Mouse (Mus musculus) myocyte (in vitro differentiated cells): ENCODE measurements around the gene Fcer1g. TPM values are rescaled to one million over a fixed set of nuclear protein-coding genes. Genes with fewer than 3 reads are reported as not detected.
A peak's percentile ranks its signal among the peaks of the same experiment; 100 is the strongest.

Source experiments
- H3K27me3 ChIP-seq: one replicate; pipeline ENCODE4 v1.6.1; 2011; ENCODE audit not compliant: control insufficient read depth, insufficient read depth, insufficient read length
- H3K36me3 ChIP-seq: one replicate; pipeline ENCODE4 v1.6.1; 2011; ENCODE audit not compliant: control insufficient read depth, insufficient read depth
- H3K4me2 ChIP-seq: one replicate; pipeline ENCODE4 v1.6.1; 2011; ENCODE audit warnings: low read depth, control low read depth
- H3K4me3 ChIP-seq: one replicate; pipeline ENCODE4 v1.5.1; 2011; ENCODE audit warnings: mild to moderate bottlenecking, control low read depth, moderate library complexity
- H3K79me2 ChIP-seq: one replicate; pipeline ENCODE4 v1.6.1; 2011; ENCODE audit not compliant: control insufficient read depth, insufficient read depth
- H3ac ChIP-seq: one replicate; pipeline ENCODE4 v1.6.1; 2011; ENCODE audit not compliant: control insufficient read depth, insufficient read length
- CEBPB ChIP-seq: IDR thresholded peaks from 2 replicates; pipeline ENCODE4 v1.6.1; 2011; ENCODE audit warnings: mild to moderate bottlenecking, moderate library complexity; ENCODE audit not compliant: poor library complexity, insufficient read depth, severe bottlenecking
- E2F4 ChIP-seq: IDR thresholded peaks from one replicate; pipeline ENCODE4 v1.6.1; 2011; ENCODE audit warnings: mild to moderate bottlenecking, control low read depth, moderate library complexity; ENCODE audit not compliant: insufficient read depth
- MAX ChIP-seq: IDR thresholded peaks from one replicate; pipeline ENCODE4 v1.6.1; 2011; ENCODE audit warnings: low read depth, mild to moderate bottlenecking, control low read depth
- MYOD1 ChIP-seq, 3 experiments: IDR thresholded peaks; one replicate each; pipeline ENCODE4 v1.6.1; 2011; ENCODE audit warnings: control low read depth in 2 of 3, low read depth in 2 of 3, mild to moderate bottlenecking in 2 of 3, moderate library complexity in 1 of 3; ENCODE audit not compliant: insufficient read length in 2 of 3, control insufficient read depth in 1 of 3
- MYOG ChIP-seq, 3 experiments: IDR thresholded peaks; one replicate each; pipeline ENCODE4 v1.6.1; 2011; ENCODE audit warnings: control low read depth in 2 of 3, low read depth in 2 of 3, mild to moderate bottlenecking in 2 of 3; ENCODE audit not compliant: insufficient read length in 2 of 3, control insufficient read depth in 1 of 3, insufficient read depth in 1 of 3
- POLR2A ChIP-seq: IDR thresholded peaks from one replicate; pipeline ENCODE4 v1.6.1; 2011; ENCODE audit warnings: low read depth, mild to moderate bottlenecking, control low read depth, moderate library complexity; ENCODE audit not compliant: insufficient read length
- POLR2AphosphoS2 ChIP-seq: IDR thresholded peaks from one replicate; pipeline ENCODE4 v1.6.1; 2011; ENCODE audit warnings: low read depth, control low read depth; ENCODE audit not compliant: insufficient read length
- REST ChIP-seq: IDR thresholded peaks from one replicate; pipeline ENCODE4 v1.6.1; 2011; ENCODE audit warnings: mild to moderate bottlenecking, control low read depth, moderate library complexity; ENCODE audit not compliant: insufficient read depth, insufficient read length
- SRF ChIP-seq: IDR thresholded peaks from one replicate; pipeline ENCODE4 v1.6.1; 2011; ENCODE audit warnings: low read depth; ENCODE audit not compliant: control insufficient read depth, insufficient read length
- TCF12 ChIP-seq: IDR thresholded peaks from one replicate; pipeline ENCODE4 v1.6.1; 2011; ENCODE audit warnings: mild to moderate bottlenecking, control low read depth; ENCODE audit not compliant: poor library complexity, insufficient read depth, severe bottlenecking
- TCF3 ChIP-seq: IDR thresholded peaks from one replicate; pipeline ENCODE4 v1.6.1; 2011; ENCODE audit warnings: low read depth, control low read depth; ENCODE audit not compliant: insufficient read length
- USF1 ChIP-seq: IDR thresholded peaks from one replicate; pipeline ENCODE4 v1.6.1; 2011; ENCODE audit warnings: low read depth, mild to moderate bottlenecking, control low read depth, moderate library complexity
- polyA plus RNA-seq: library from polyadenylated mRNA; unstranded; fragments of >200 nt; fragmentation: generic; extraction: Trizol; gene quantifications from one replicate; pipeline ENCODE4 v1.2.1, GENCODE M21; 2012; ENCODE audit warnings: missing spikeins

Fcer1g gene
- polyA plus RNA-seq, 1 experiment: not detected

DNA sequence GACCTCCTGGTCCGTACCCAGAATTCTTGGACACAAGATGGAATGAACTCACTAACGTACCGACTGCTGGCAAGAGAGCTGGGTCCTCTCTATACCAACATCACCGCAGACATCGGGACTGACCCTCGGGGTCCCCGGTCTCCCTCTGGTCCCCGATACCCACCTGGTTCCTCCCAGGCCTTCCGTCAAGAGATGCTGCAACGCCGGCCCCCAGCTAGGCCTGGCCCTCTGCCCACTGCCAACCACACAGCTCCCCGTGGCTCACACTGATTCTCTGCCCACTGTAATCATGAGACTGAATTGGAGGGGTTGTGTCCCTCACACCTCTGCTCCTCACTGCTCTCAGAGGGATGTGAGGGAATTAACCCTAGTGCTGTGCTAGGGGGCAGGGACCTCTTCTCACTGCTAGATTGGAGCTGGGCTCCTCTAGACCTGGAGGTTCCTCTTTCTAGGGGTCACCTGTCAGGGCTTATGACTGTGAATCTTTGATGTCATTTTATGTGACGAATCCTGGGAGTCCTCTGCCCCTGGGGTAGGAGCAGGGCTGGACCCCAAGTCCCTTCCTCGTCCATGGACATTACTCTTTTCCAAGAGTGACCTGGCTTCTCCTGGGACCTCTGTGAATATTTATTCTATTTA is 42.1 kb upstream of the Fcer1g start:
- Histone ChIP-seq H3K4me2 (no peak overlapping the region), H3K36me3 (peaks cover 10% of the 10 kb centered on the region), H3K27me3 (no peaks in the 10 kb centered on the region), H3ac (no peak overlapping the region), H3K4me3 (no peak overlapping the region), H3K79me2 (no peaks in the 10 kb centered on the region)
- TF ChIP-seq POLR2AphosphoS2 (no peak), MAX (no peak), E2F4 (no peak), POLR2A (no peak), USF1 (no peak)

DNA sequence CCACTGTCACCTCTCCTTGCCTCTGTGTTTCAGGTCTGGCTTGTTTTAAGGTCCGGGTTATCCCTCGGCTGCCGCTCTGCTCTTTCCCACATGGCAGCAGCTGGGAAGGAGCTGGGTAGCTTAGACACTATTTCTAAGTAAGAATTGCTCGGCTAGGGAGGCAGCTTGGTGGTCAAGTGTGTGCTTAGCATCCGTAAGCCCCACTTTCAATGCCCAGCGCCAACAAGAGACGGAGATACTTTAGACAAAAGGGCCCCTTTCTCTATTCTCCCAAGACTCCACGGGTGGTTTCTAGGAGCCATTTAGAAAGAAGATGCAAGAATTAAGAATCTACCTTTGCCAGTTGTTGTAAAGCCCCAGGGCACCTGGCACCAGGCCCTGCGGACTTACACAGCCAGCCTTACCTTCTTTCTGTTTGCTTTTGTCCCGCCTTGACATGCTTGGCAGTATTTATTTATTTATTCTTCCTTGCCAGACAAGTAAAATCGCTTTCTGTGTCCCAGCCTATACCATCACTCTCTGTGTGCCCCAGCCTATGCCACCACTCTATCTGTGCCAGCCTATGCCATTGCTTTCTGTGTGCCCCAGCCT is 41.1 kb upstream of the Fcer1g start:
- no peak overlapping the region for H3K4me3 ChIP-seq
- H3K79me2 ChIP-seq: peaks cover 3% of the 10 kb centered on the region
- H3K36me3 ChIP-seq: peaks cover 10% of the 10 kb centered on the region
- no peak overlapping the region for H3K4me2 ChIP-seq
- H3ac ChIP-seq: no peak overlapping the region
- TF ChIP-seq MAX: no peak
- TF ChIP-seq MYOD1 (IDR thresholded peaks at IDR 0.05; ENCODE audit: control insufficient read depth in 1 of 3, insufficient read length in 2 of 3, low read depth in 2 of 3): no peak
- no peak for TF ChIP-seq SRF
- no peak for TF ChIP-seq TCF3
- TF ChIP-seq REST: no peak
- no peak for TF ChIP-seq MYOG (IDR thresholded peaks at IDR 0.05; ENCODE audit: control insufficient read depth in 1 of 3, insufficient read depth in 1 of 3, insufficient read length in 2 of 3, low read depth in 2 of 3)
- TF ChIP-seq TCF12: no peak
- no peak for TF ChIP-seq USF1
- TF ChIP-seq POLR2AphosphoS2: no peak
- H3K27me3 ChIP-seq: no peaks in the 10 kb centered on the region

GRCm38 (mm10) chr1:171274171-171274570 is 40.0 kb upstream of the Fcer1g start:
- Histone ChIP-seq H3K79me2 (peaks cover 3% of the 10 kb centered on the region), H3K27me3 (no peaks in the 10 kb centered on the region), H3K36me3 (peaks cover 10% of the 10 kb centered on the region), H3ac (no peak overlapping the region), H3K4me3 (no peak overlapping the region), H3K4me2 (no peak overlapping the region)
- TF ChIP-seq SRF (no peak), MYOD1 (IDR thresholded peaks at IDR 0.05; ENCODE audit: control insufficient read depth in 1 of 3, insufficient read length in 2 of 3, low read depth in 2 of 3) (no peak), POLR2AphosphoS2 (no peak), REST (no peak)

DNA sequence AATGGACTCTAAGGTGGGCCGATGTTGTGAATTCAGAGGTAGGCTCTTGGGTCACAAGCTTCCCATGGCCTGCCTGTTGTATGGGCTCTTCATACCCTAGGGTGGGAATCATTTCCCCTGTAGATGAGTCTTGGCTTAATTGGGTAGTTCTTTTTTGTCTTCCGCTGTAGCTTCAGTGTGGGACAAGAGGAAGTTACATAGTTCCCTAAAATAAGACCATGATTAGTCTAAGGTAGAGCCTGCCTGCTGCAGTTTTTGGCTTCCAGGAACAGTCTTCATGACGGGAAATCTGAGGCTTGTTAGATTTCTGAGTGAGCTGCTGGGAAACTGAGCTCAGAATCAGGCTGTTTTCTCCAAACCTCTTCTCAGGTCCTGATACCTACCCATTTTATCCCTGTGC is 37.9 kb upstream of the Fcer1g start:
- Histone ChIP-seq H3ac (no peak overlapping the region), H3K27me3 (no peaks in the 10 kb centered on the region), H3K4me2 (no peak overlapping the region), H3K4me3 (no peak overlapping the region), H3K79me2 (peaks cover 3% of the 10 kb centered on the region), H3K36me3 (peaks cover 10% of the 10 kb centered on the region)
- no peak for TF ChIP-seq E2F4
- TF ChIP-seq POLR2AphosphoS2: no peak
- no peak for TF ChIP-seq MAX
- TF ChIP-seq TCF12: no peak
- no peak for TF ChIP-seq SRF
- no peak for TF ChIP-seq REST
- TF ChIP-seq CEBPB: no peak
- TF ChIP-seq MYOG (IDR thresholded peaks at IDR 0.05; ENCODE audit: control insufficient read depth in 1 of 3, insufficient read depth in 1 of 3, insufficient read length in 2 of 3, low read depth in 2 of 3): no peak
- no peak for TF ChIP-seq MYOD1 (IDR thresholded peaks at IDR 0.05; ENCODE audit: control insufficient read depth in 1 of 3, insufficient read length in 2 of 3, low read depth in 2 of 3)
- no peak for TF ChIP-seq USF1
- TF ChIP-seq POLR2A: no peak
- no peak for TF ChIP-seq TCF3

DNA sequence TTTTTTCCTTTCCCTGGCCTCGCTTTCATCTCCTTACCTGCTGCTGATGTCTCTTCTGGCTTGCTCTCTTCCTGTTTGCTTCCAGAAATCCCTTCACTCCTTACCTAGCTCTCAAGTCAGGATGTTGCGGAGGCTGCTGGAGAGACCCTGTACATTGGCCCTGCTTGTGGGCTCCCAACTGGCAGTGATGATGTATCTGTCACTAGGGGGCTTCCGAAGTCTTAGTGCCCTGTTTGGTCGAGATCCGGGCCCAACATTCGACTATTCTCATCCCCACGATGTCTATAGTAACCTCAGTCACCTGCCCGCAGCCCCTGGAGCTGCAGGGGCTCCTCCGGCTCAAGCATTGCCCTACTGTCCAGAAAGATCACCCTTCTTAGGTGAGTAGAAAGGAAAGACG is 37.5 kb upstream of the Fcer1g start:
- peak overlapping the region; percentile 95 for H3K4me3 ChIP-seq
- no peak overlapping the region for H3K4me2 ChIP-seq
- H3ac ChIP-seq: no peak overlapping the region
- TF ChIP-seq E2F4 (no peak), POLR2A (no peak)
- no peaks in the 10 kb centered on the region for H3K27me3 ChIP-seq
- peaks cover 3% of the 10 kb centered on the region for H3K79me2 ChIP-seq
- H3K36me3 ChIP-seq: peaks cover 10% of the 10 kb centered on the region
